Mouse (Mus musculus) limb, embryonic 13.5 days (tissue): ENCODE data around the gene Gm21987. TPM values are rescaled to one million over a fixed set of nuclear protein-coding genes. Genes with fewer than 3 reads are reported as not detected.

Experiments
- ATAC-seq: fragments of 200-750 bp; cut with Nextera tagmentation; 2 replicates; pipeline ENCODE4 v1.8.0; 2017; ENCODE audit warnings: low read depth, moderate number of reproducible peaks, moderate TSS enrichment; ENCODE audit not compliant: low FRiP score
- H3K27ac ChIP-seq: fragments of 300-500 bp; sonication (generic); 2 replicates; pipeline ENCODE4 v1.5.1; 2015; ENCODE audit warnings: inconsistent platforms, mild to moderate bottlenecking, moderate library complexity
- H3K27me3 ChIP-seq: fragments of 300-500 bp; sonication (generic); 2 replicates; pipeline ENCODE4 v1.6.1; 2015; ENCODE audit warnings: mild to moderate bottlenecking, inconsistent platforms
- H3K36me3 ChIP-seq: fragments of 300-500 bp; sonication (generic); 2 replicates; pipeline ENCODE4 v1.6.1; 2015; ENCODE audit warnings: inconsistent platforms, mild to moderate bottlenecking, moderate library complexity
- H3K4me1 ChIP-seq: fragments of 300-500 bp; sonication (generic); 2 replicates; pipeline ENCODE4 v1.6.1; 2015; ENCODE audit warnings: inconsistent platforms
- H3K4me2 ChIP-seq: fragments of 300-500 bp; sonication (generic); replicated peaks from 2 replicates; pipeline ENCODE4 v1.6.1; 2015; ENCODE audit warnings: inconsistent platforms, mild to moderate bottlenecking, moderate library complexity
- H3K4me3 ChIP-seq: fragments of 300-500 bp; sonication (generic); 2 replicates; pipeline ENCODE4 v1.5.1; 2015; ENCODE audit warnings: moderate library complexity, mild to moderate bottlenecking, inconsistent platforms
- H3K9ac ChIP-seq: fragments of 300-500 bp; sonication (generic); 2 replicates; pipeline ENCODE4 v1.6.1; 2015; ENCODE audit warnings: mild to moderate bottlenecking, inconsistent platforms
- H3K9me3 ChIP-seq: fragments of 300-500 bp; sonication (generic); 2 replicates; pipeline ENCODE4 v1.6.1; 2016; ENCODE audit warnings: inconsistent platforms
- WGBS: fragments of 180-500 bp; shearing (Covaris S2); methylation state at CpG from one replicate; pipeline ENCODE4 v1.1.7; 2015; 5-methylcytosine and 5-hydroxymethylcytosine counted together
- polyA plus RNA-seq: library from polyadenylated mRNA; unstranded; fragments of >200 nt; fragmentation: Nextera tagmentation; extraction: Ambion mirVana; gene quantifications from 2 replicates; pipeline ENCODE4 v1.2.1, GENCODE M21; 2015

The Gm21987 gene
- polyA plus RNA-seq, 1 experiment from 2014 or later = not detected

- ATAC-seq = no peak
- WGBS = 89% methylated on average over 7 of the region's 7 CpGs
Measured at GRCm38 (mm10) chr16:38352031-38352430, 5.2 kb downstream of the Gm21987 start.

GRCm38 (mm10) chr16:38352851-38353250, 6.0 kb downstream of the Gm21987 start:
- no peak for ATAC-seq
- H3K9me3 ChIP-seq = no peaks in the 10 kb centered on the region
- H3K27me3 ChIP-seq = no peaks in the 10 kb centered on the region
- H3K4me2 ChIP-seq = no peak overlapping the region
- H3K4me1 ChIP-seq = peaks cover 1% of the 10 kb centered on the region
- H3K9ac ChIP-seq = no peak overlapping the region
- no peak overlapping the region for H3K27ac ChIP-seq
- peaks cover 40% of the 10 kb centered on the region for H3K36me3 ChIP-seq
- no peak overlapping the region for H3K4me3 ChIP-seq

More at GRCm38 (mm10) chr16:38352031-38352430, 5.2 kb downstream of the Gm21987 start:
- Histone ChIP-seq H3K27me3 (no peaks in the 10 kb centered on the region), H3K4me1 (peaks cover 6% of the 10 kb centered on the region), H3K9me3 (no peaks in the 10 kb centered on the region), H3K4me3 (no peak overlapping the region), H3K27ac (no peak overlapping the region), H3K9ac (no peak overlapping the region), H3K4me2 (no peak overlapping the region), H3K36me3 (peaks cover 40% of the 10 kb centered on the region)

- Histone ChIP-seq H3K27ac (no peak overlapping the region), H3K9ac (no peak overlapping the region), H3K9me3 (no peaks in the 10 kb centered on the region), H3K4me2 (no peak overlapping the region), H3K4me1 (no peaks in the 10 kb centered on the region), H3K27me3 (no peaks in the 10 kb centered on the region), H3K4me3 (no peak overlapping the region), H3K36me3 (peaks cover 40% of the 10 kb centered on the region)
- ATAC-seq = no peak
- 89% methylated on average over 2 of the region's 2 CpGs for WGBS
Measured at GRCm38 (mm10) chr16:38353642-38354041, 6.8 kb downstream of the Gm21987 start.

GRCm38 (mm10) chr16:38354185-38354913, 7.5 kb downstream of the Gm21987 start:
- ATAC-seq = no peak
- peaks cover 36% of the 10 kb centered on the region for H3K36me3 ChIP-seq
- no peak overlapping the region for H3K27ac ChIP-seq
- no peak overlapping the region for H3K4me2 ChIP-seq
- WGBS = 87% methylated on average over 5 of the region's 5 CpGs
- no peaks in the 10 kb centered on the region for H3K27me3 ChIP-seq
- H3K9ac ChIP-seq = no peak overlapping the region
- no peak overlapping the region for H3K4me3 ChIP-seq
- no peaks in the 10 kb centered on the region for H3K4me1 ChIP-seq
- H3K9me3 ChIP-seq = no peaks in the 10 kb centered on the region

GRCm38 (mm10) chr16:38358256-38358812, 11.5 kb downstream of the Gm21987 start:
- no peak overlapping the region for H3K27ac ChIP-seq

GRCm38 (mm10) chr16:38359241-38359640, 12.4 kb downstream of the Gm21987 start:
- Histone ChIP-seq H3K9ac (no peak overlapping the region), H3K27me3 (no peaks in the 10 kb centered on the region), H3K9me3 (no peaks in the 10 kb centered on the region), H3K36me3 (peaks cover 4% of the 10 kb centered on the region; the same call in 1 of the 2 replicates), H3K4me3 (no peak overlapping the region), H3K4me2 (no peak overlapping the region), H3K4me1 (peaks cover 8% of the 10 kb centered on the region; the same call in 1 of the 2 replicates), H3K27ac (no peak overlapping the region)
- WGBS = 90% methylated on average over 2 of the region's 2 CpGs
- no peak for ATAC-seq

More at GRCm38 (mm10) chr16:38358256-38358812, 11.5 kb downstream of the Gm21987 start:
- Histone ChIP-seq H3K9ac (no peak overlapping the region), H3K27me3 (no peaks in the 10 kb centered on the region), H3K4me1 (peaks cover 8% of the 10 kb centered on the region; the same call in 1 of the 2 replicates), H3K9me3 (no peaks in the 10 kb centered on the region), H3K36me3 (peaks cover 6% of the 10 kb centered on the region; the same call in 1 of the 2 replicates), H3K4me3 (no peak overlapping the region), H3K4me2 (no peak overlapping the region)
- WGBS = 88% methylated on average over 6 of the region's 6 CpGs
- no peak for ATAC-seq

- Histone ChIP-seq H3K27me3 (no peaks in the 10 kb centered on the region), H3K9ac (no peak overlapping the region), H3K4me3 (no peak overlapping the region), H3K9me3 (no peaks in the 10 kb centered on the region), H3K4me1 (peaks cover 8% of the 10 kb centered on the region; the same call in 1 of the 2 replicates), H3K4me2 (no peak overlapping the region), H3K27ac (no peak overlapping the region), H3K36me3 (no peaks in the 10 kb centered on the region; the same call in 1 of the 2 replicates)
- WGBS = 69% methylated on average over 3 of the region's 3 CpGs
- ATAC-seq = no peak
Measured at GRCm38 (mm10) chr16:38359857-38360256, 13.0 kb downstream of the Gm21987 start.

- 33% methylated on average over 2 of the region's 2 CpGs for WGBS
- no peaks in the 10 kb centered on the region for H3K9me3 ChIP-seq
- H3K9ac ChIP-seq = no peak overlapping the region
- ATAC-seq = 0 out of 2 replicates have a peak, but pooled peaks have one; percentile 59
- H3K27ac ChIP-seq = no peak overlapping the region
- H3K4me1 ChIP-seq = peaks cover 8% of the 10 kb centered on the region; the same call in 1 of the 2 replicates
- H3K4me2 ChIP-seq = no peak overlapping the region
- H3K4me3 ChIP-seq = no peak overlapping the region
- H3K36me3 ChIP-seq = no peaks in the 10 kb centered on the region
- no peaks in the 10 kb centered on the region for H3K27me3 ChIP-seq
Measured at GRCm38 (mm10) chr16:38360317-38360716, 13.5 kb downstream of the Gm21987 start.

GRCm38 (mm10) chr16:38361933-38362332, 15.1 kb downstream of the Gm21987 start, which contains the start of gene Popdc2:
Gene Popdc2 (plus strand): TSS chr16:38362209.
- no peak within 1 kb of the TSS for H3K4me3 ChIP-seq
- ATAC-seq = no peak
- no peaks in the 10 kb centered on the region for H3K9me3 ChIP-seq
- peaks cover 8% of the 10 kb centered on the region; the same call in 1 of the 2 replicates for H3K4me1 ChIP-seq
- no peak within 1 kb of the TSS; the same call in 1 of the 2 replicates for H3K4me2 ChIP-seq
- H3K36me3 ChIP-seq = no peaks in the 10 kb centered on the region
- WGBS = 24% methylated on average over 10 of the region's 10 CpGs
- H3K9ac ChIP-seq = no peak within 1 kb of the TSS; the same call in 1 of the 2 replicates
- no peaks in the 10 kb centered on the region for H3K27me3 ChIP-seq
- H3K27ac ChIP-seq = no peak within 1 kb of the TSS

GRCm38 (mm10) chr16:38362493-38363255, 15.8 kb downstream of the Gm21987 start:
- H3K9ac ChIP-seq = no peak overlapping the region; the same call in 1 of the 2 replicates
- ATAC-seq = no peak
- H3K27me3 ChIP-seq = no peaks in the 10 kb centered on the region
- H3K36me3 ChIP-seq = no peaks in the 10 kb centered on the region
- no peaks in the 10 kb centered on the region for H3K9me3 ChIP-seq
- H3K4me1 ChIP-seq = peaks cover 8% of the 10 kb centered on the region; the same call in 1 of the 2 replicates
- no peak overlapping the region for H3K4me3 ChIP-seq
- H3K4me2 ChIP-seq = no peak overlapping the region; the same call in 1 of the 2 replicates
- no peak overlapping the region for H3K27ac ChIP-seq
- 80% methylated on average over 20 of the region's 20 CpGs for WGBS

- WGBS = 80% methylated on average over 3 of the region's 3 CpGs
- H3K27me3 ChIP-seq = no peaks in the 10 kb centered on the region
Measured at GRCm38 (mm10) chr16:38363256-38363595, 16.4 kb downstream of the Gm21987 start.

GRCm38 (mm10) chr16:38363657-38364056, 16.8 kb downstream of the Gm21987 start:
- ATAC-seq = no peak
- Histone ChIP-seq H3K27ac (no peak overlapping the region), H3K9me3 (no peaks in the 10 kb centered on the region), H3K27me3 (no peaks in the 10 kb centered on the region), H3K36me3 (no peaks in the 10 kb centered on the region), H3K4me3 (no peak overlapping the region), H3K9ac (no peak overlapping the region), H3K4me1 (peaks cover 12% of the 10 kb centered on the region), H3K4me2 (no peak overlapping the region)
- WGBS = 86% methylated on average over 7 of the region's 7 CpGs

More at GRCm38 (mm10) chr16:38363256-38363595, 16.4 kb downstream of the Gm21987 start:
- Histone ChIP-seq H3K9me3 (no peaks in the 10 kb centered on the region), H3K9ac (no peak overlapping the region), H3K4me1 (peaks cover 8% of the 10 kb centered on the region; the same call in 1 of the 2 replicates), H3K4me3 (no peak overlapping the region), H3K36me3 (no peaks in the 10 kb centered on the region), H3K4me2 (no peak overlapping the region; the same call in 1 of the 2 replicates), H3K27ac (no peak overlapping the region)
- ATAC-seq = no peak
